In the genomic region with DNA sequence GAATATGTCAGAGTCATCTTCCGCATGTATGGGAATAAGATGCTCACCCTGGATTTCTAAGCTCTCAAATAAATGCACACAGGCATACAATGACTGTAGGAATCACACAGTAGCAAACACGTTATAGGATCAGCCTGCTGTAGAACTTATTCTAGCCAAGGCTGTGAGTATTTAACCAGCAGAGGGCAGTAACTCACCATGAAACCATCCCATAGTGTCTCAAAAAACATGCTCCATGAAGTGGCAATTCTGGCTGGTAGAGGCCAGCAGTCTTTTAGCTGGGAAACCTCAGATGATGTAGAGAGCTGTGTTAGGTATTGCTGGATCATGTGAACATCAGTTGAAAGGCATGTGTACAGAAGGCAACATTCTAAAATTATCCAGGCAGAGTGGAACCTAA, we compare ENCODE assay signal across 9 mouse cellular contexts. TPM values are rescaled to one million over a fixed set of nuclear protein-coding genes. Genes with fewer than 3 reads are reported as not detected.
DNase-seq lines count a peak whose midpoint lies in the region; ATAC-seq and TF ChIP-seq lines count a peak whose summit lies in the region.
"Had no signal": no experiment of that assay in that cellular context is flagged by ENCODE, and none has a peak within 500 bp of the region (broad histone marks: within the 10 kb centered on the region; RNA-seq: fewer than 3 reads in every experiment).

No protein-coding gene starts in this region.

- peaks cover 10% of the 10 kb centered on the region for H3K27me3 ChIP-seq in CH12.LX (replicated peaks)
- 0 out of 2 replicates have a peak, but pooled peaks cover 2% of the 10 kb centered on the region for H3K27me3 ChIP-seq in midbrain, embryonic 13.5 days

- no peaks in the 10 kb centered on the region for H3K36me3 ChIP-seq in CH12.LX (replicated peaks in 1 of 2; ENCODE audit: control insufficient read depth in 1 of 2, insufficient read depth in 1 of 2, low read length in 1 of 2)
- no peaks in the 10 kb centered on the region for H3K36me3 ChIP-seq in midbrain, embryonic 13.5 days

- TF ChIP-seq RAD21 in CH12.LX (IDR thresholded peaks at IDR 0.05; ENCODE audit: low read depth, low read length) = peak; percentile 82

- dilution Hi-C loops in CH12.LX (cut with MboI; ENCODE audit: extremely low pct_ligation_motif_present, extremely low pct_unique_long_range_greater_than_20kb, low sequenced_read_pairs) = no loop called here

- peak; percentile 27 for DNase-seq in gastrocnemius, adult 18-20 months (ENCODE audit: low spot score)
- no peak for DNase-seq in gastrocnemius, adult 8-10 months (ENCODE audit: low spot score in 2 of 2)
- peak; percentile 72 for DNase-seq in CH12.LX (ENCODE audit: extremely low read depth)
- DNase-seq in cerebellum, adult 9-11 months = peak; percentile 12
- peak; percentile 70 to 79 for DNase-seq in heart, postnatal 10 days
- peak; percentile 51 to 67 for DNase-seq in layer of hippocampus, postnatal 10 days (ENCODE audit: low spot score in 2 of 2)
- DNase-seq in yolk sac, embryonic 10.5 days (ENCODE audit: low spot score) = peak; percentile 36

- no peak for TF ChIP-seq POLR2A in CH12.LX (IDR thresholded peaks at IDR 0.05; ENCODE audit: low read depth, low read length)

- H3K4me3 ChIP-seq in CH12.LX (replicated peaks in 1 of 3; ENCODE audit: low read depth in 2 of 3, low read length in 2 of 3, poor library complexity in 1 of 3) = no peak overlapping the region
- no peak overlapping the region for H3K4me3 ChIP-seq in midbrain, embryonic 13.5 days (replicated peaks)

- 38% methylated on average over 2 of the region's 2 CpGs for WGBS in midbrain, embryonic 13.5 days

- H3K9me3 ChIP-seq in CH12.LX (replicated peaks; ENCODE audit: low read length) = no peaks in the 10 kb centered on the region
- H3K9me3 ChIP-seq in midbrain, embryonic 13.5 days = no peaks in the 10 kb centered on the region

- ATAC-seq in midbrain, embryonic 13.5 days = peak; percentile 66; the same call in 1 of the 2 replicates

- peak; percentile 75 to 78 for TF ChIP-seq CTCF in CH12.LX (conservative IDR thresholded peaks at IDR 0.05 in 1 of 2, IDR thresholded peaks at IDR 0.05 in 1 of 2; ENCODE audit: low read depth in 2 of 2, low read length in 2 of 2)

- intact Hi-C loops in heart, postnatal 10 days (cut with DNase I) = no loop called here

- H3K79me2 ChIP-seq in CH12.LX (replicated peaks; ENCODE audit: control insufficient read depth, extremely low read depth, insufficient read depth, poor library complexity, severe bottlenecking) = no peaks in the 10 kb centered on the region

- H3K9ac ChIP-seq in CH12.LX (ENCODE audit: insufficient read depth, low read depth) = no peak overlapping the region
- H3K9ac ChIP-seq in midbrain, embryonic 13.5 days (replicated peaks) = no peak overlapping the region

- no peaks in the 10 kb centered on the region for H3K4me1 ChIP-seq in CH12.LX (ENCODE audit: control insufficient read depth in 1 of 2, insufficient read depth in 2 of 2)
- no peaks in the 10 kb centered on the region for H3K4me1 ChIP-seq in midbrain, embryonic 13.5 days (replicated peaks)

- in situ Hi-C loops in CH12.LX (cut with MboI; ENCODE audit: low pct_ligation_motif_present, low pct_unique_long_range_greater_than_20kb, low sequenced_read_pairs) = no loop called here

- H3K27ac ChIP-seq in CH12.LX (ENCODE audit: insufficient read depth, low read depth) = no peak overlapping the region
- H3K27ac ChIP-seq in midbrain, embryonic 13.5 days = no peak overlapping the region

- no peak for TF ChIP-seq EP300 in CH12.LX (IDR thresholded peaks at IDR 0.05; ENCODE audit: low read length)

- no peak overlapping the region for H3K4me2 ChIP-seq in CH12.LX (ENCODE audit: insufficient read depth, low read depth, poor library complexity, severe bottlenecking)
- no peak overlapping the region for H3K4me2 ChIP-seq in midbrain, embryonic 13.5 days (replicated peaks)

TF ChIP-seq in CH12.LX, 34 proteins besides CTCF, POLR2A, EP300 and RAD21:
- TF ChIP-seq SMC3 (IDR thresholded peaks at IDR 0.05; ENCODE audit: low read depth, low read length) (peak; percentile 61), MYC (IDR thresholded peaks at IDR 0.05; ENCODE audit: low read depth, low read length) (0 out of 2 replicates have a peak, but pooled peaks have one; percentile 22), E2F4 (IDR thresholded peaks at IDR 0.05; ENCODE audit: insufficient replicate concordance, low read depth, low read length) (no peak)

RNA-seq across cellular contexts. Expression of gene Duxbl3, which starts 45.3 kb away (rescaled TPM):
- not detected for total RNA-seq in gastrocnemius, adult 18-20 months (2021)
- total RNA-seq in gastrocnemius, adult 8-10 months (2022) = not detected
- total RNA-seq in CH12.LX (2012; rRNA removed) (not detected in 2 replicates), CH12.LX (2014; rRNA removed) (not detected in 2 replicates)
- polyA plus RNA-seq in CH12.LX (2012; ENCODE audit: insufficient read length, low read depth) = not detected in 2 replicates
- total RNA-seq in heart, postnatal 10 days (2021) = 1 to 10 TPM; 1.4 to 1.5 TPM
- 1 to 10 TPM; 2.6 to 2.9 TPM for total RNA-seq in layer of hippocampus, postnatal 10 days (2021)
- 5.9 and 8.1 TPM in 2 replicates for polyA plus RNA-seq in midbrain, embryonic 13.5 days (2015; fragmentation: Nextera tagmentation; extraction: Ambion mirVana)
- polyA plus RNA-seq: liver, embryonic 16.5 days had no signal

Comparison
In these comparisons a context has a peak if more than half of its experiments do, and no peak if none do; other contexts are left out.
1. DNase-seq: peak in gastrocnemius, adult 18-20 months (single experiment), CH12.LX (single experiment), cerebellum, adult 9-11 months (single experiment), heart, postnatal 10 days (2 of 2), layer of hippocampus, postnatal 10 days (2 of 2) and yolk sac, embryonic 10.5 days (single experiment); none in gastrocnemius, adult 8-10 months (0 of 2).